Mouse (Mus musculus): ENCODE data around the gene C530008M17Rik. TPM values are rescaled to one million over a fixed set of nuclear protein-coding genes. Genes with fewer than 3 reads are reported as not detected.
"Not testable (repeated sequence)": the region's sequence is repeated elsewhere in the genome, so short reads cannot be mapped to it uniquely, and the experiment has no call there.

Gene C530008M17Rik
- polyA plus RNA-seq, 1 experiment from 2014 or later, result 53.4 TPM

DNA sequence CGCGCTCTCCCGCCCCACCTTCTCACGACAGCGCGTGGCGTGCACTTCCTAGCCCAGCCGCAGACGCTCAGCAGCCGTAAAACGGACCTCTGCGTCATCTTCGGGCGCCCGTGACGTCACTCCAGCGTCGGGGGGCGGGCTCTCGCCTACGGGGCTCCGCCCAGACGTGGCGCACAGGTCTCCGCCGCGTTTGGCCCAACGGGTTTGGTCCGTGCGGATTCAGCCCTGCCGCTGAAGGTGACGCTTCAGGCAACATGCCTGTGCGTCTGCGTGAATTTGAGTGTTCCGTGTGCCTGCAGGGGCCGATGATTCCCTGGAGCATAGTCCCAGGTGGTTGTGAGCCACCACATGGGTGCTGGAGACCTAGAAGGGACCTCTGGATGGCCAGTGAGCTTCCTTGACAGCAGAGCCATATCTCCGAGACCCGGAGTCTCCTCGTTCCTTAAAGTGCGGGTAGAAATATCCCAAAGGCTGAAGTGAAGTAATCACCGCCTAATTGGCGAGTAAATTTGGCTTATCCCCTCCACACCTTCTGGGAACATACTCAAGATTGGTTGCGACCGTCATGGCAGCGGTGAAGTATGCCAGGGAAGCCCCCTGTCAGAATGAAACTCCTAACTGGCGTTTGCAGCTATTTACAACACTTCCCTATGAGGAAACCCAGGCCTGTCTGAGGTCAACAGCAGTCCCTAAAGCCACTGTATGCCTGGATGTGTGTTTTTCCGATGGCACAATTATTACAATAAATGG, 249.3 kb downstream of the C530008M17Rik start, which contains the start of gene Aasdh:
Gene Aasdh, minus strand, starts transcription at position 110 of the 750 bp plus-strand sequence.
- Histone ChIP-seq H3K4me3 (ENCODE audit: low read length) (peak within 1 kb of the TSS; percentile 72), H3K9ac (ENCODE audit: low read depth, low read length) (peak within 1 kb of the TSS; percentile 83), H3K4me2 (ENCODE audit: low read length) (peak within 1 kb of the TSS; percentile 81), H3K27me3 (replicated peaks; ENCODE audit: control insufficient read depth, insufficient read depth, low read length) (no peaks in the 10 kb centered on the region), H3K4me1 (ENCODE audit: control insufficient read depth, insufficient read depth, low read depth, low read length) (peaks cover 7% of the 10 kb centered on the region; the same call in 1 of the 2 replicates), H3K36me3 (ENCODE audit: control insufficient read depth, insufficient read depth, low read length) (no peaks in the 10 kb centered on the region), H3K27ac (ENCODE audit: low read depth, low read length) (peak within 1 kb of the TSS; percentile 88), H3K9me3 (ENCODE audit: control insufficient read depth, low read length) (no peaks in the 10 kb centered on the region)
- WGBS, result under 1% methylated on average over 47 of the region's 47 CpGs
- peak; percentile 99 for ATAC-seq

DNA sequence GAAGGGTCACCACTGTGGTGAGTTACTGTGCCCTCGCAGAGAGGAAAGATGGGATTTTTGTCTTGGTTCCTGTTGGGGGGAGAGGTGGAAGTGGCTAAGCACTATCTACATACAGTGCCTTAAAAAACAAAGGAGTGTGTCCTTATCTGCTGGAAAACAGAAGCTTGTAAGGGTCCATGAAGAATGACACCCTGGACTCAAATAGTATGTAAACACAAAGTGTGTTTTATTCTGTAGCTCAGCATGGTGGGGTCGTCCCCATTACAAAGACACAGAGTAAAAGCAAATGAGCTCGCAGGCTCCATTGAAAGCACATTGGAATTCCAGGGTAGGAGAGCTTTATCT, 249.8 kb downstream of the C530008M17Rik start:
- peak overlapping the region; percentile 88 for H3K27ac ChIP-seq (ENCODE audit: low read depth, low read length)
- H3K9me3 ChIP-seq (ENCODE audit: control insufficient read depth, low read length), result no peaks in the 10 kb centered on the region
- peak overlapping the region; percentile 72 for H3K4me3 ChIP-seq (ENCODE audit: low read length)
- WGBS, result 25% methylated on average over 3 of the region's 3 CpGs
- peak overlapping the region; percentile 83 for H3K9ac ChIP-seq (ENCODE audit: low read depth, low read length)
- peaks cover 7% of the 10 kb centered on the region; the same call in 1 of the 2 replicates for H3K4me1 ChIP-seq (ENCODE audit: control insufficient read depth, insufficient read depth, low read depth, low read length)
- ATAC-seq, result no peak
- peak overlapping the region; percentile 81 for H3K4me2 ChIP-seq (ENCODE audit: low read length)
- no peaks in the 10 kb centered on the region for H3K36me3 ChIP-seq (ENCODE audit: control insufficient read depth, insufficient read depth, low read length)
- H3K27me3 ChIP-seq (replicated peaks; ENCODE audit: control insufficient read depth, insufficient read depth, low read length), result no peaks in the 10 kb centered on the region

DNA sequence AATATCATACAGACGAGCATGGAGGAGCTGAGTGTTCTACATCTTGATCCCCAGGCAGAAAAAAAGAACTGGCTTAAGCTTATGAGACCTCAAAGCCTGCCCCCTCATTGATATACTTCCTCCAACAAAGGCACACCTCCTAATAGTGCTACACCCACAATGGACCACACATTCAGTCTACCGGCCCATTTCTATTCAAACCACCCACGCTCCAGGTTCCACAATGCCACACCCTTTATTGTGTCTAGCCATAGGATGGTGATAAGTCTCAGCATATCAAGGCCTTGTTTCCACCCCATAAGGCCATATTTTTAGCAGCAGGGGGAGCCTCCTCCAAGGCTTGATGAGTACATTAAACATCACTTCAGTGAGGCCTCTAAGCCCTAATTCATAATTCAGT, 254.5 kb downstream of the C530008M17Rik start:
- no peak for ATAC-seq
- 84% methylated on average over 3 of the region's 3 CpGs for WGBS
- no peak overlapping the region for H3K4me3 ChIP-seq (ENCODE audit: low read length)
- no peak overlapping the region for H3K27ac ChIP-seq (ENCODE audit: low read depth, low read length)
- no peaks in the 10 kb centered on the region for H3K9me3 ChIP-seq (ENCODE audit: control insufficient read depth, low read length)
- no peaks in the 10 kb centered on the region for H3K27me3 ChIP-seq (replicated peaks; ENCODE audit: control insufficient read depth, insufficient read depth, low read length)
- H3K4me1 ChIP-seq (ENCODE audit: control insufficient read depth, insufficient read depth, low read depth, low read length), result peaks cover 7% of the 10 kb centered on the region; the same call in 1 of the 2 replicates
- H3K9ac ChIP-seq (ENCODE audit: low read depth, low read length), result no peak overlapping the region
- H3K36me3 ChIP-seq (ENCODE audit: control insufficient read depth, insufficient read depth, low read length), result peaks cover 6% of the 10 kb centered on the region
- H3K4me2 ChIP-seq (ENCODE audit: low read length), result no peak overlapping the region

DNA sequence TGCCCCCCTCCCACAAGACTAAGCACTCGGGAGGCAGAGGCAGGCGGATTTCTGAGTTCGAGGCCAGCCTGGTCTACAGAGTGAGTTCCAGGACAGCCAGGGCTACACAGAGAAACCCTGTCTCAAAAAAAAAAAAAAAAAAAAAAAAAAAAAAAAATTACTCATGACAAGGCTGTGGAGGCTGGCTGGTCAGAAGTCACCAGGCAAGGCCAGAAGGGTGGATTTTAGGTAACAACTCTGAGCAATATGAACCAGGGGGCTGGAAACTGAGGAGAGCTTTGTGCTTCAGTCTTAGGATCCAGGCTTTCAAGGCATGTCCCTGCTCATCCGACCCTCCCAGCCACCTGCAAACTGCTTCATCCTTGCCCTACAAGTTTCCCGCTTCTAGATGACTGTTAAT, 256.2 kb downstream of the C530008M17Rik start:
- H3K9ac ChIP-seq (ENCODE audit: low read depth, low read length); H3K27me3 ChIP-seq (replicated peaks; ENCODE audit: control insufficient read depth, insufficient read depth, low read length); H3K4me3 ChIP-seq (ENCODE audit: low read length); H3K9me3 ChIP-seq (ENCODE audit: control insufficient read depth, low read length); H3K4me2 ChIP-seq (ENCODE audit: low read length); H3K36me3 ChIP-seq (ENCODE audit: control insufficient read depth, insufficient read depth, low read length); ATAC-seq; H3K27ac ChIP-seq (ENCODE audit: low read depth, low read length); H3K4me1 ChIP-seq (ENCODE audit: control insufficient read depth, insufficient read depth, low read depth, low read length): not testable (repeated sequence)
- WGBS, result 93% methylated on average over 5 of the region's 5 CpGs

DNA sequence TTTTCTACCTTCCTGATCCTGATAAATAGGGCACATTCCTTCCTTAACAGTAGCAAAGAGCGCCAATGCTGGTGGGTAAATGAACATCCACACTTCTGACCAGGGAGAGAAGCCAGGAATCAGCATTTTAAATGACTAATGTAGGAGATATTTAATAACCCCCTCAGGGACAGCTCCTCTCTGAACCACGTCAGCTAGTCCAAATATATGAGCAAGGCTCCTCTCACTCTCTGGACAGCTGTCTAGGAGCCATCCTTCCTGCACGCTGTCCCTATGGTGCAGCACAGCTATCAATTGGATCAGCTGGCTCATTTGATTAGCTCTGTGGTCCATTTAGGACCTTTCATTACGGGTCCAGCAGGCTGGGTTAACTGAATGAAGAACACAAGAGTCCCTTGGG, 266.5 kb downstream of the C530008M17Rik start:
- H3K9me3 ChIP-seq (ENCODE audit: control insufficient read depth, low read length), result no peaks in the 10 kb centered on the region
- H3K4me1 ChIP-seq (ENCODE audit: control insufficient read depth, insufficient read depth, low read depth, low read length), result no peaks in the 10 kb centered on the region; the same call in 1 of the 2 replicates
- 82% methylated on average over 4 of the region's 4 CpGs for WGBS
- H3K4me2 ChIP-seq (ENCODE audit: low read length), result no peak overlapping the region
- no peak overlapping the region for H3K9ac ChIP-seq (ENCODE audit: low read depth, low read length)
- no peaks in the 10 kb centered on the region for H3K27me3 ChIP-seq (replicated peaks; ENCODE audit: control insufficient read depth, insufficient read depth, low read length)
- ATAC-seq, result no peak
- H3K4me3 ChIP-seq (ENCODE audit: low read length), result no peak overlapping the region
- peaks cover 24% of the 10 kb centered on the region for H3K36me3 ChIP-seq (ENCODE audit: control insufficient read depth, insufficient read depth, low read length)
- H3K27ac ChIP-seq (ENCODE audit: low read depth, low read length), result no peak overlapping the region

Other genes starting within 250 kb of the C530008M17Rik start
- gene Gm7271, start 172.5 kb upstream of the C530008M17Rik start, polyA plus RNA-seq (2015; fragmentation: Nextera tagmentation; extraction: Ambion mirVana), result 0.86 and 1.2 TPM in 2 replicates
- gene Exoc1, start 127.2 kb upstream of the C530008M17Rik start, polyA plus RNA-seq (2015; fragmentation: Nextera tagmentation; extraction: Ambion mirVana), result 53.2 and 56.7 TPM in 2 replicates
- 3.1 and 3.4 TPM in 2 replicates for gene Cep135, start 67.8 kb upstream of the C530008M17Rik start, polyA plus RNA-seq (2015; fragmentation: Nextera tagmentation; extraction: Ambion mirVana)
- gene Aasdh, start 249.0 kb downstream of the C530008M17Rik start, polyA plus RNA-seq (2015; fragmentation: Nextera tagmentation; extraction: Ambion mirVana), result 14.0 and 16.9 TPM in 2 replicates